Mouse (Mus musculus) bone marrow macrophage, adult 2 months (primary cell): ENCODE measurements around the gene Lrrc36.

Experiments used
- CTCF ChIP-seq: IDR thresholded peaks from 2 replicates; pipeline ENCODE4 v1.5.1; 2012; ENCODE audit warnings: low read depth, mild to moderate bottlenecking, low read length, moderate library complexity
- POLR2A ChIP-seq: IDR thresholded peaks from 2 replicates; pipeline ENCODE4 v1.6.1; 2012; ENCODE audit warnings: mild to moderate bottlenecking, low read depth, low read length, borderline replicate concordance

GRCm38 (mm10) chr8:105488082-105488481, 74.7 kb downstream of the Lrrc36 start:
- no peak for TF ChIP-seq POLR2A
- no peak for TF ChIP-seq CTCF
